Mouse (Mus musculus) intestine, embryonic 14.5 days (tissue): Measurements from ENCODE around the gene St3gal4. TPM values are rescaled to one million over a fixed set of nuclear protein-coding genes. Genes with fewer than 3 reads are reported as not detected.

ENCODE experiments used
- ATAC-seq: fragments of 200-750 bp; cut with Nextera tagmentation; replicated peaks from 2 replicates; pipeline ENCODE4 v1.8.0; 2017; ENCODE audit warnings: low read depth, moderate number of reproducible peaks, moderate TSS enrichment, moderate library complexity; ENCODE audit not compliant: low FRiP score, low TSS enrichment
- DNase-seq: peaks from one replicate; pipeline ENCODE4 v3.0.0-alpha.2; 2018; ENCODE audit warnings: low spot score
- H3K27ac ChIP-seq: fragments of 300-500 bp; sonication (generic); 2 replicates; pipeline ENCODE4 v1.5.1; 2014; ENCODE audit warnings: low read depth, mild to moderate bottlenecking, control low read depth
- H3K27me3 ChIP-seq: fragments of 300-500 bp; sonication (generic); replicated peaks from 2 replicates; pipeline ENCODE4 v1.6.1; 2014; ENCODE audit warnings: low read length, control low read depth; ENCODE audit not compliant: control insufficient read depth, insufficient read depth
- H3K36me3 ChIP-seq: fragments of 300-500 bp; sonication (generic); 2 replicates; pipeline ENCODE4 v1.6.1; 2014; ENCODE audit warnings: low read length, control low read depth; ENCODE audit not compliant: control insufficient read depth, insufficient read depth
- H3K4me1 ChIP-seq: fragments of 300-500 bp; sonication (generic); replicated peaks from 2 replicates; pipeline ENCODE4 v1.6.1; 2014; ENCODE audit warnings: low read length, control low read depth, mixed read lengths; ENCODE audit not compliant: control insufficient read depth, insufficient read depth
- H3K4me2 ChIP-seq: fragments of 300-500 bp; sonication (generic); 2 replicates; pipeline ENCODE4 v1.6.1; 2014; ENCODE audit warnings: low read length
- H3K4me3 ChIP-seq: fragments of 300-500 bp; sonication (generic); 2 replicates; pipeline ENCODE4 v1.5.1; 2014; ENCODE audit warnings: low read depth, low read length, control low read depth, mixed read lengths
- H3K9ac ChIP-seq: fragments of 300-500 bp; sonication (generic); 2 replicates; pipeline ENCODE4 v1.6.1; 2014; ENCODE audit warnings: mild to moderate bottlenecking, low read length
- H3K9me3 ChIP-seq: fragments of 300-500 bp; sonication (generic); 2 replicates; pipeline ENCODE4 v1.6.1; 2016; ENCODE audit warnings: low read length, control low read depth; ENCODE audit not compliant: control insufficient read depth
- WGBS: fragments of 180-500 bp; shearing (Covaris S2); extraction: QIAGEN DNeasy Blood & Tissue Kit; methylation state at CpG from one replicate; pipeline ENCODE4 v1.1.7; 2014; 5-methylcytosine and 5-hydroxymethylcytosine counted together
- polyA plus RNA-seq: library from polyadenylated mRNA; unstranded; fragments of >200 nt; fragmentation: Nextera tagmentation; extraction: Ambion mirVana; gene quantifications from 2 replicates; pipeline ENCODE4 v1.2.1, GENCODE M21; 2014

Gene St3gal4
- polyA plus RNA-seq, 1 experiment from 2014 or later = 34.1 TPM

- no peak for ATAC-seq
- Histone ChIP-seq H3K27me3 (no peaks in the 10 kb centered on the region), H3K36me3 (no peaks in the 10 kb centered on the region), H3K4me3 (peak overlapping the region; percentile 70), H3K9me3 (no peaks in the 10 kb centered on the region), H3K9ac (0 out of 2 replicates have a peak overlapping the region, but pooled peaks have one; percentile 76), H3K4me2 (peak overlapping the region; percentile 80), H3K4me1 (peaks cover 15% of the 10 kb centered on the region), H3K27ac (no peak overlapping the region)
- 37% methylated on average over 4 of the region's 4 CpGs for WGBS
- no peak for DNase-seq
Measured at GRCm38 (mm10) chr9:35115299-35115698, 3.8 kb downstream of the St3gal4 start.

GRCm38 (mm10) chr9:35114234-35114633 is 4.8 kb downstream of the St3gal4 start:
- Histone ChIP-seq H3K27ac (no peak overlapping the region), H3K36me3 (no peaks in the 10 kb centered on the region), H3K4me1 (peaks cover 15% of the 10 kb centered on the region), H3K4me2 (no peak overlapping the region), H3K9me3 (no peaks in the 10 kb centered on the region), H3K27me3 (no peaks in the 10 kb centered on the region), H3K4me3 (no peak overlapping the region), H3K9ac (no peak overlapping the region)
- DNase-seq (no peak), ATAC-seq (no peak)
- WGBS = 90% methylated on average over 3 of the region's 3 CpGs

GRCm38 (mm10) chr9:35111941-35112595 is 7.0 kb downstream of the St3gal4 start:
- H3K27ac ChIP-seq = no peak overlapping the region
- DNase-seq (no peak), ATAC-seq (no peak)
- no peaks in the 10 kb centered on the region for H3K36me3 ChIP-seq
- H3K27me3 ChIP-seq = no peaks in the 10 kb centered on the region
- WGBS = 23% methylated on average over 19 of the region's 19 CpGs
- H3K9me3 ChIP-seq = no peaks in the 10 kb centered on the region
- H3K4me2 ChIP-seq = peak overlapping the region; percentile 18; the same call in 1 of the 2 replicates
- no peak overlapping the region for H3K4me3 ChIP-seq
- peaks cover 11% of the 10 kb centered on the region for H3K4me1 ChIP-seq
- no peak overlapping the region for H3K9ac ChIP-seq

GRCm38 (mm10) chr9:35111446-35111845 is 7.6 kb downstream of the St3gal4 start:
- Histone ChIP-seq H3K27ac (no peak overlapping the region), H3K9me3 (no peaks in the 10 kb centered on the region), H3K4me1 (peaks cover 12% of the 10 kb centered on the region), H3K27me3 (no peaks in the 10 kb centered on the region), H3K4me2 (0 out of 2 replicates have a peak overlapping the region, but pooled peaks have one; percentile 18), H3K36me3 (no peaks in the 10 kb centered on the region), H3K4me3 (no peak overlapping the region), H3K9ac (no peak overlapping the region)
- DNase-seq = no peak
- WGBS = 78% methylated on average over 7 of the region's 7 CpGs
- ATAC-seq = no peak

- WGBS = 64% methylated on average over 4 of the region's 4 CpGs
- peaks cover 14% of the 10 kb centered on the region for H3K4me1 ChIP-seq
- no peaks in the 10 kb centered on the region for H3K27me3 ChIP-seq
- H3K4me3 ChIP-seq = no peak overlapping the region
- ATAC-seq (no peak), DNase-seq (no peak)
- H3K4me2 ChIP-seq = no peak overlapping the region
- H3K27ac ChIP-seq = no peak overlapping the region
- no peaks in the 10 kb centered on the region for H3K36me3 ChIP-seq
- no peak overlapping the region for H3K9ac ChIP-seq
- H3K9me3 ChIP-seq = no peaks in the 10 kb centered on the region
Measured at GRCm38 (mm10) chr9:35110567-35110966, 8.5 kb downstream of the St3gal4 start.

- H3K27me3 ChIP-seq = no peaks in the 10 kb centered on the region
- no peak overlapping the region for H3K4me2 ChIP-seq
- no peak overlapping the region for H3K9ac ChIP-seq
- no peaks in the 10 kb centered on the region for H3K9me3 ChIP-seq
- no peak overlapping the region for H3K4me3 ChIP-seq
- peaks cover 14% of the 10 kb centered on the region for H3K4me1 ChIP-seq
- DNase-seq (no peak), ATAC-seq (no peak)
- no peak overlapping the region for H3K27ac ChIP-seq
- no peaks in the 10 kb centered on the region for H3K36me3 ChIP-seq
- WGBS = 86% methylated on average over 5 of the region's 5 CpGs
Measured at GRCm38 (mm10) chr9:35110051-35110450, 9.0 kb downstream of the St3gal4 start.

- Histone ChIP-seq H3K27ac (no peak overlapping the region), H3K4me2 (no peak overlapping the region), H3K9me3 (no peaks in the 10 kb centered on the region), H3K9ac (no peak overlapping the region), H3K27me3 (no peaks in the 10 kb centered on the region), H3K4me3 (no peak overlapping the region), H3K36me3 (no peaks in the 10 kb centered on the region), H3K4me1 (peaks cover 14% of the 10 kb centered on the region)
- no peak for DNase-seq
- no peak for ATAC-seq
- 59% methylated on average over 5 of the region's 5 CpGs for WGBS
Measured at GRCm38 (mm10) chr9:35108916-35109315, 10.2 kb downstream of the St3gal4 start.

- ATAC-seq = no peak
- no peaks in the 10 kb centered on the region for H3K9me3 ChIP-seq
Measured at GRCm38 (mm10) chr9:35108066-35108465, 11.0 kb downstream of the St3gal4 start.

GRCm38 (mm10) chr9:35107396-35107795 is 11.7 kb downstream of the St3gal4 start:
- Histone ChIP-seq H3K27me3 (no peaks in the 10 kb centered on the region), H3K27ac (no peak overlapping the region), H3K4me3 (no peak overlapping the region), H3K9me3 (no peaks in the 10 kb centered on the region), H3K4me2 (no peak overlapping the region), H3K4me1 (peaks cover 14% of the 10 kb centered on the region), H3K9ac (no peak overlapping the region), H3K36me3 (no peaks in the 10 kb centered on the region)
- ATAC-seq (no peak), DNase-seq (no peak)
- WGBS = 91% methylated on average over 5 of the region's 5 CpGs

More at GRCm38 (mm10) chr9:35108066-35108465, 11.0 kb downstream of the St3gal4 start:
- no peaks in the 10 kb centered on the region for H3K27me3 ChIP-seq
- no peak overlapping the region for H3K27ac ChIP-seq
- no peak for DNase-seq
- H3K4me3 ChIP-seq = no peak overlapping the region
- H3K4me2 ChIP-seq = no peak overlapping the region
- peaks cover 14% of the 10 kb centered on the region for H3K4me1 ChIP-seq
- H3K36me3 ChIP-seq = no peaks in the 10 kb centered on the region
- WGBS = 74% methylated on average over 3 of the region's 3 CpGs
- H3K9ac ChIP-seq = no peak overlapping the region
